Mouse (Mus musculus) testis, adult 2 months (tissue): ENCODE measurements around the gene Mrpl52.

ENCODE experiments used
- CTCF ChIP-seq: fragments of 200-500 bp; IDR thresholded peaks from 2 replicates; pipeline ENCODE4 v1.5.1; 2012; ENCODE audit warnings: low read depth, mild to moderate bottlenecking, inconsistent platforms, low read length, moderate library complexity; ENCODE audit not compliant: control insufficient read depth, insufficient read depth, insufficient replicate concordance
- POLR2A ChIP-seq: fragments of 200-500 bp; IDR thresholded peaks from 2 replicates; pipeline ENCODE4 v1.6.1; 2012; ENCODE audit warnings: low read depth, mild to moderate bottlenecking, inconsistent platforms, low read length, moderate library complexity; ENCODE audit not compliant: control insufficient read depth

- TF ChIP-seq POLR2A (no peak), CTCF (peak; percentile 10; the same call in 1 of the 2 replicates)
Observed at GRCm38 (mm10) chr14:54417623-54418081, 9.1 kb upstream of the Mrpl52 start, which contains the start of gene Slc7a7.
